Mouse (Mus musculus) kidney, embryonic 16.5 days (tissue): Measurements from ENCODE around the gene Slc32a1. TPM values are rescaled to one million over a fixed set of nuclear protein-coding genes. Genes with fewer than 3 reads are reported as not detected.

Experiments used
- ATAC-seq: fragments of 200-750 bp; cut with Nextera tagmentation; 2 replicates; pipeline ENCODE4 v1.8.0; 2017; ENCODE audit warnings: moderate TSS enrichment; ENCODE audit not compliant: low FRiP score, low TSS enrichment
- H3K27ac ChIP-seq: fragments of 300-500 bp; sonication (generic); 2 replicates; pipeline ENCODE4 v1.5.1; 2014; ENCODE audit warnings: low read length
- H3K27me3 ChIP-seq: fragments of 300-500 bp; sonication (generic); 2 replicates; pipeline ENCODE4 v1.6.1; 2014; ENCODE audit warnings: low read length, control low read depth, mixed read lengths; ENCODE audit not compliant: insufficient read depth
- H3K36me3 ChIP-seq: fragments of 300-500 bp; sonication (generic); 2 replicates; pipeline ENCODE4 v1.6.1; 2014; ENCODE audit warnings: low read length, control low read depth, mixed read lengths; ENCODE audit not compliant: insufficient read depth
- H3K4me1 ChIP-seq: fragments of 300-500 bp; sonication (generic); 2 replicates; pipeline ENCODE4 v1.6.1; 2014; ENCODE audit warnings: low read length, control low read depth, mixed read lengths; ENCODE audit not compliant: insufficient read depth
- H3K4me2 ChIP-seq: fragments of 300-500 bp; sonication (generic); replicated peaks from 2 replicates; pipeline ENCODE4 v1.6.1; 2014; ENCODE audit warnings: low read depth, low read length
- H3K4me3 ChIP-seq: fragments of 300-500 bp; sonication (generic); 2 replicates; pipeline ENCODE4 v1.5.1; 2014; ENCODE audit warnings: mild to moderate bottlenecking, low read length
- H3K9ac ChIP-seq: fragments of 300-500 bp; sonication (generic); replicated peaks from 2 replicates; pipeline ENCODE4 v1.6.1; 2014; ENCODE audit warnings: low read length
- H3K9me3 ChIP-seq: fragments of 300-500 bp; sonication (generic); 2 replicates; pipeline ENCODE4 v1.6.1; 2016; ENCODE audit warnings: low read length, control low read depth
- WGBS: fragments of 180-500 bp; shearing (Covaris S2); extraction: QIAGEN DNeasy Blood & Tissue Kit; methylation state at CpG from one replicate; pipeline ENCODE4 v1.1.7; 2014; 5-methylcytosine and 5-hydroxymethylcytosine counted together
- microRNA counts: library from miRNA; unstranded; fragments of <30 nt; microRNA quantifications from one replicate; lab custom pipeline; 2016
- microRNA-seq: library from miRNA; unstranded; fragments of <30 nt; microRNA quantifications from one replicate; pipeline ENCODE4, GENCODE M21; 2016
- polyA plus RNA-seq: library from polyadenylated mRNA; unstranded; fragments of >200 nt; fragmentation: Nextera tagmentation; extraction: Ambion mirVana; gene quantifications from 2 replicates; pipeline ENCODE4 v1.2.1, GENCODE M21; 2015

Slc32a1 gene
- polyA plus RNA-seq, 1 experiment from 2014 or later = not detected

- no peak overlapping the region for H3K4me3 ChIP-seq
- no peak overlapping the region for H3K4me2 ChIP-seq
- no peaks in the 10 kb centered on the region for H3K4me1 ChIP-seq
- no peak overlapping the region for H3K9ac ChIP-seq
- ATAC-seq = peak; percentile 35; the same call in 1 of the 2 replicates
- H3K36me3 ChIP-seq = no peaks in the 10 kb centered on the region
- 11% methylated on average over 4 of the region's 4 CpGs for WGBS
- no peaks in the 10 kb centered on the region for H3K27me3 ChIP-seq
- no peak overlapping the region for H3K27ac ChIP-seq
- H3K9me3 ChIP-seq = no peaks in the 10 kb centered on the region
Observed at GRCm38 (mm10) chr2:158652985-158653384, 42.4 kb downstream of the Slc32a1 start.

GRCm38 (mm10) chr2:158654717-158655116 lies 44.1 kb downstream of the Slc32a1 start:
- Histone ChIP-seq H3K4me1 (no peaks in the 10 kb centered on the region; the same call in 1 of the 2 replicates), H3K36me3 (no peaks in the 10 kb centered on the region), H3K9me3 (no peaks in the 10 kb centered on the region), H3K4me3 (no peak overlapping the region), H3K27me3 (no peaks in the 10 kb centered on the region), H3K27ac (peak overlapping the region; percentile 51; the same call in 1 of the 2 replicates), H3K4me2 (no peak overlapping the region), H3K9ac (no peak overlapping the region)
- ATAC-seq = no peak
- 76% methylated on average over 9 of the region's 9 CpGs for WGBS

DNA sequence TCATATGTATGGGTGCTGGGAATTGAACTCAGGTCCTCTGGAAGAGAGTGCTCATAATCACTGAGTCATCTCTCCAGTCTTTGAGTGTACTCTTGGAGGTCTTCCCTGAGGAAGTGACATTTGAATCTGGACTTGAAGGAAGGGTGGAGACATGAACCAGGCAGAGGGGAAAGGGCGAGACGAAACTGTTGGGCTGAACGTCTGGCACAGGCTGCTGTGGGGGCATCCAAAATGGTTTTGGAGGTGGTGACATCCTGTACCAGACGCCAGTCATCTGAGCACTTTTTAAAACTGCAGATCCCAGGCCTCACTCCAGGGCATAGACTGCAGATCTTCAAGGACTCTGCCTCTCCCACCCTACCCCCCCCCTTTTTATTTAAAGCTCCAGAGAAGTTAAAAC lies 45.2 kb downstream of the Slc32a1 start:
- H3K36me3 ChIP-seq = no peaks in the 10 kb centered on the region
- H3K4me1 ChIP-seq = no peaks in the 10 kb centered on the region; the same call in 1 of the 2 replicates
- no peaks in the 10 kb centered on the region for H3K9me3 ChIP-seq
- no peak for ATAC-seq
- H3K27me3 ChIP-seq = no peaks in the 10 kb centered on the region
- no peak overlapping the region for H3K27ac ChIP-seq
- no peak overlapping the region for H3K9ac ChIP-seq
- H3K4me3 ChIP-seq = no peak overlapping the region
- H3K4me2 ChIP-seq = no peak overlapping the region
- 77% methylated on average over 4 of the region's 4 CpGs for WGBS

DNA sequence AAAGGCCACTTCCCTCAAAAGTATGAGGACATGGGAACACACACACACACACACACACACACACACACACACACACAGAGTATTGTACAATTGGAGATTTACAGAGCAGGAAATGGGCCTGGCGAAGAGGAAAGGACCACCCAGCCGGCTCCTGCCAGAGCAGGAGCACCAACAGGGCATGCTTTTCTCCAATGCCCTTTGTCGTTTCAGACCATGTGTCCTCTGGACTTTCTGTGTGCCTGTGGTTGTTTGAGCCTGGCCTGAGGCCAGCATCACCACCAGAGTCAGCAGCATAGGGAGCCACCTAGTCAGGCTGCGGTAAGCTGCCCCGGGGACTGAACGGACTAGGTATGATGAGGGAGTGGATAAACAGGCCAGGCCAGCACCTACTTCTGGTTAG lies 48.3 kb downstream of the Slc32a1 start:
- Histone ChIP-seq H3K27ac (peak overlapping the region; percentile 69), H3K4me3 (no peak overlapping the region), H3K4me2 (no peak overlapping the region), H3K36me3 (no peaks in the 10 kb centered on the region), H3K4me1 (no peaks in the 10 kb centered on the region; the same call in 1 of the 2 replicates), H3K27me3 (no peaks in the 10 kb centered on the region), H3K9me3 (no peaks in the 10 kb centered on the region), H3K9ac (no peak overlapping the region)
- WGBS = 37% methylated on average over 6 of the region's 6 CpGs
- ATAC-seq = peak; percentile 88

DNA sequence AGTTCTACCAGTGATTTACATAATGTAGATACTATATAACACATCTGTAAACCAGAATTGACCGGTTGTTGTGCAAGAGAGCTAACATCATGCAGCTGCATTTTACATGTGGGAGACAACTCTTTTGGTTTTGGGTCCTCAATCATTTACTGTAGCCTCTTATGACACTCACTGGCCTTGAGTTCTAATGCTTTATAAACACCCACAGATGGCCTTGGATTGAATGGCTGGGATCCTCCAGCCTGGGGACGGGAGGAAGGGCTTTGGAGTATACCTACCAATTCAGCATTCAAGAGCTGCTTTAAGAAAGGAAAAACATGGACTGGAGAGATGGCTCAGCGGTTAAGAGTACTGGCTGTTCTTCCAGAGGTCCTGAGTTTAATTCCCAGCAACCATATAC lies 48.8 kb downstream of the Slc32a1 start:
- Histone ChIP-seq H3K4me1 (no peaks in the 10 kb centered on the region; the same call in 1 of the 2 replicates), H3K9me3 (no peaks in the 10 kb centered on the region), H3K9ac (no peak overlapping the region), H3K4me3 (no peak overlapping the region), H3K4me2 (no peak overlapping the region), H3K27me3 (no peaks in the 10 kb centered on the region), H3K36me3 (no peaks in the 10 kb centered on the region), H3K27ac (peak overlapping the region; percentile 69)
- WGBS = 64% methylated on average over 3 of the region's 3 CpGs
- ATAC-seq = no peak

DNA sequence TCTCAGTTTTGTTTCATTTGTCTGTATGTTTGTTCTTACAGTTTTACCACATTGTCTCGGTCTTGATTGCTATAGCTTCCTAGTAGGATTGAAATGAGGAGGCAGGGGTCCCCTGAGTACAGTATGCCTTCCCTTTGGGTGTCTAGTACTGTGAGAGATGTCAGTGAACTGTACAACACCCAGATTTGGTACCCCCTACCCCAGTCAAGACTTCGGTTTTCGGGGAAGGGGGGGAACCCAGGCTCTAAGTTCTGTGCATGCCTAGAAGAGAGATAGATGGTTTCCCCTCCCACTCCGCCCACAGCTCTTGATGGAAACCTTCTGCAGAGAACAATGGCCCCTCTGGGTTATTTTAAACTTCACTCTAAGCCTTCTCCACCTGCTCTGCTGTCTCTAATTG lies 54.5 kb downstream of the Slc32a1 start, which contains the start of gene Ppp1r16b:
TSS of gene Ppp1r16b (plus strand) at position 301 of the 400 bp plus-strand sequence.
- no peak within 1 kb of the TSS for H3K9ac ChIP-seq
- H3K4me3 ChIP-seq = no peak within 1 kb of the TSS
- WGBS = 67% methylated on average over 4 of the region's 4 CpGs
- no peaks in the 10 kb centered on the region for H3K36me3 ChIP-seq
- no peaks in the 10 kb centered on the region for H3K9me3 ChIP-seq
- H3K27ac ChIP-seq = no peak within 1 kb of the TSS
- ATAC-seq = no peak
- H3K4me1 ChIP-seq = peaks cover 30% of the 10 kb centered on the region
- H3K4me2 ChIP-seq = no peak within 1 kb of the TSS
- peaks cover 24% of the 10 kb centered on the region for H3K27me3 ChIP-seq

MicroRNA genes within 50 kb of the gene (microRNA counts, 519-probe panel; counts per million panel counts)
- 104 counts per million, percentile 35 among the panel's probes with 10 or more counts for microRNA mmu-miR-3474 (lab: Ali Mortazavi, UCI)

Small RNA genes lying within 50 kb of the gene (microRNA-seq; reads per million reads assigned to microRNA genes)
- 3.2 reads per million, percentile 15 among the genes with 10 or more reads in this experiment for gene Mir3474

Other genes starting within 250 kb of the Slc32a1 start
- gene Snhg11, start 235.1 kb upstream of the Slc32a1 start, polyA plus RNA-seq = 3.4 and 8.9 TPM in 2 replicates
- 13.7 and 15.9 TPM in 2 replicates for gene Ralgapb, start 200.9 kb upstream of the Slc32a1 start, polyA plus RNA-seq
- gene Adig, start 108.2 kb upstream of the Slc32a1 start, polyA plus RNA-seq = not detected in 2 replicates
- 0.25 and 0.49 TPM in 2 replicates for gene Arhgap40, start 98.0 kb upstream of the Slc32a1 start, polyA plus RNA-seq
- gene Actr5, start 14.1 kb downstream of the Slc32a1 start, polyA plus RNA-seq = 5.1 and 9.7 TPM in 2 replicates
- 14.1 and 17.7 TPM in 2 replicates for gene Ppp1r16b, start 54.6 kb downstream of the Slc32a1 start, polyA plus RNA-seq
- gene Fam83d, start 157.3 kb downstream of the Slc32a1 start, polyA plus RNA-seq = 55.1 and 56.3 TPM in 2 replicates
- gene Dhx35, start 184.0 kb downstream of the Slc32a1 start, polyA plus RNA-seq = 18.7 and 18.9 TPM in 2 replicates